Mouse (Mus musculus) CH12.LX (cell line): ENCODE data around the gene Wdr91. TPM values are rescaled to one million over a fixed set of nuclear protein-coding genes. Genes with fewer than 3 reads are reported as not detected.

Source experiments
- DNase-seq: peaks from one replicate; pipeline ENCODE4 v3.0.0-alpha.2; 2013; ENCODE audit errors: extremely low read depth
- H3K27ac ChIP-seq: 2 replicates; pipeline ENCODE4 v1.5.1; 2012; ENCODE audit warnings: low read depth, mild to moderate bottlenecking, control low read depth, moderate library complexity; ENCODE audit not compliant: insufficient read depth
- H3K27me3 ChIP-seq: replicated peaks from 2 replicates; pipeline ENCODE3; 2012; ENCODE audit warnings: inconsistent platforms
- H3K36me3 ChIP-seq, 2 experiments: replicated peaks in 1 of 2; 2 replicates each; pipeline versions ENCODE3 to v1.6.1; 2012; ENCODE audit warnings: inconsistent platforms in 1 of 2, low read length in 1 of 2, mild to moderate bottlenecking in 1 of 2, mixed read lengths in 1 of 2, moderate library complexity in 1 of 2; ENCODE audit not compliant: control insufficient read depth in 1 of 2, insufficient read depth in 1 of 2
- H3K4me1 ChIP-seq, 2 experiments: 2 replicates each; pipeline ENCODE4 v1.6.1; 2012; ENCODE audit warnings: inconsistent platforms in 1 of 2, moderate library complexity in 1 of 2; ENCODE audit not compliant: insufficient read depth in 2 of 2, control insufficient read depth in 1 of 2
- H3K4me2 ChIP-seq: 2 replicates; pipeline ENCODE4 v1.6.1; 2012; ENCODE audit warnings: low read depth, mild to moderate bottlenecking, control low read depth; ENCODE audit not compliant: poor library complexity, insufficient read depth, severe bottlenecking
- H3K4me3 ChIP-seq, 3 experiments: fragments of 150-350 bp in 1 of 3; sonication (generic) in 1 of 3; replicated peaks in 1 of 3; 2 replicates each; pipeline versions ENCODE3 to v1.5.1; 2011 to 2012; ENCODE audit warnings: low read depth in 2 of 3, low read length in 2 of 3, mild to moderate bottlenecking in 2 of 3, moderate library complexity in 2 of 3, control low read depth in 1 of 3, improper control_type of control experiment in 1 of 3, inconsistent platforms in 1 of 3, mixed read lengths in 1 of 3; ENCODE audit not compliant: poor library complexity in 1 of 3
- H3K79me2 ChIP-seq: replicated peaks from 2 replicates; pipeline ENCODE4 v1.6.1; 2012; ENCODE audit warnings: mild to moderate bottlenecking, moderate library complexity; ENCODE audit not compliant: control insufficient read depth, poor library complexity, insufficient read depth, severe bottlenecking; ENCODE audit errors: extremely low read depth
- H3K9ac ChIP-seq: 2 replicates; pipeline ENCODE4 v1.6.1; 2012; ENCODE audit warnings: low read depth, mild to moderate bottlenecking, control low read depth, moderate library complexity; ENCODE audit not compliant: insufficient read depth
- H3K9me3 ChIP-seq: replicated peaks from 2 replicates; pipeline ENCODE3; 2012; ENCODE audit warnings: low read length, inconsistent platforms, mixed read lengths
- BHLHE40 ChIP-seq: IDR thresholded peaks from 2 replicates; pipeline ENCODE4 v1.6.1; 2011; ENCODE audit warnings: mild to moderate bottlenecking, low read depth, low read length, improper control_type of control experiment
- CHD2 ChIP-seq: IDR thresholded peaks from 2 replicates; pipeline ENCODE4 v1.6.1; 2011; ENCODE audit warnings: low read length, improper control_type of control experiment
- E2F4 ChIP-seq: IDR thresholded peaks from 2 replicates; pipeline ENCODE4 v1.6.1; 2011; ENCODE audit warnings: low read depth, low read length, improper control_type of control experiment; ENCODE audit not compliant: insufficient replicate concordance
- ELF1 ChIP-seq: IDR thresholded peaks from 2 replicates; pipeline ENCODE4 v1.6.1; 2014; ENCODE audit warnings: low read depth, mild to moderate bottlenecking, inconsistent platforms, low read length, improper control_type of control experiment
- EP300 ChIP-seq: IDR thresholded peaks from 2 replicates; pipeline ENCODE4 v1.6.1; 2011; ENCODE audit warnings: low read length, improper control_type of control experiment
- ETS1 ChIP-seq: conservative IDR thresholded peaks from 2 replicates; pipeline ENCODE4 v1.6.1; 2012; ENCODE audit warnings: low read depth, mild to moderate bottlenecking, inconsistent platforms, low read length, improper control_type of control experiment, moderate library complexity
- GABPA ChIP-seq: IDR thresholded peaks from 2 replicates; pipeline ENCODE4 v1.6.1; 2012; ENCODE audit warnings: low read depth, low read length, improper control_type of control experiment, inconsistent platforms; ENCODE audit not compliant: insufficient replicate concordance
- IRF4 ChIP-seq: IDR thresholded peaks from 2 replicates; pipeline ENCODE4 v1.6.1; 2014; ENCODE audit warnings: low read depth, mild to moderate bottlenecking, inconsistent platforms, low read length, improper control_type of control experiment
- JUND ChIP-seq: conservative IDR thresholded peaks from 2 replicates; pipeline ENCODE4 v1.6.1; 2011; ENCODE audit warnings: low read depth, low read length, improper control_type of control experiment
- KAT2A ChIP-seq: IDR thresholded peaks from 2 replicates; pipeline ENCODE4 v1.6.1; 2012; ENCODE audit warnings: low read length, improper control_type of control experiment, inconsistent platforms; ENCODE audit not compliant: insufficient replicate concordance
- MAX ChIP-seq: IDR thresholded peaks from 2 replicates; pipeline ENCODE4 v1.6.1; 2011; ENCODE audit warnings: low read length, improper control_type of control experiment
- MEF2A ChIP-seq: IDR thresholded peaks from 2 replicates; pipeline ENCODE4 v1.6.1; 2014; ENCODE audit warnings: low read depth, mild to moderate bottlenecking, inconsistent platforms, low read length, improper control_type of control experiment, borderline replicate concordance
- MYC ChIP-seq: IDR thresholded peaks from 2 replicates; pipeline ENCODE4 v1.6.1; 2011; ENCODE audit warnings: low read depth, mild to moderate bottlenecking, improper control_type of control experiment, low read length
- NELFE ChIP-seq: IDR thresholded peaks from 2 replicates; pipeline ENCODE4 v1.6.1; 2011; ENCODE audit warnings: low read depth, low read length, improper control_type of control experiment
- NRF1 ChIP-seq: IDR thresholded peaks from 2 replicates; pipeline ENCODE4 v1.6.1; 2014; ENCODE audit warnings: low read depth, mild to moderate bottlenecking, inconsistent platforms, low read length, improper control_type of control experiment, moderate library complexity
- PAX5 ChIP-seq: IDR thresholded peaks from 2 replicates; pipeline ENCODE4 v1.6.1; 2012; ENCODE audit warnings: low read length, inconsistent platforms, mixed read lengths
- POLR2A ChIP-seq: IDR thresholded peaks from 2 replicates; pipeline ENCODE4 v1.6.1; 2011; ENCODE audit warnings: low read depth, mild to moderate bottlenecking, improper control_type of control experiment, low read length
- POLR2AphosphoS2 ChIP-seq: IDR thresholded peaks from 2 replicates; pipeline ENCODE4 v1.6.1; 2011; ENCODE audit warnings: low read depth, low read length, improper control_type of control experiment
- RAD21 ChIP-seq: IDR thresholded peaks from 2 replicates; pipeline ENCODE4 v1.6.1; 2011; ENCODE audit warnings: low read depth, mild to moderate bottlenecking, low read length, improper control_type of control experiment, moderate library complexity
- SIN3A ChIP-seq: IDR thresholded peaks from 2 replicates; pipeline ENCODE4 v1.6.1; 2012; ENCODE audit warnings: low read length, improper control_type of control experiment, inconsistent platforms
- TBP ChIP-seq: conservative IDR thresholded peaks from 2 replicates; pipeline ENCODE4 v1.6.1; 2011; ENCODE audit warnings: low read depth, low read length, improper control_type of control experiment
- USF1 ChIP-seq: IDR thresholded peaks from 2 replicates; pipeline ENCODE4 v1.6.1; 2014; ENCODE audit warnings: low read depth, mild to moderate bottlenecking, inconsistent platforms, low read length, improper control_type of control experiment
- USF2 ChIP-seq: conservative IDR thresholded peaks from 2 replicates; pipeline ENCODE4 v1.6.1; 2011; ENCODE audit warnings: low read depth, low read length, improper control_type of control experiment
- ZNF384 ChIP-seq: IDR thresholded peaks from 2 replicates; pipeline ENCODE4 v1.6.1; 2012; ENCODE audit warnings: low read depth, low read length, improper control_type of control experiment, inconsistent platforms
- dilution Hi-C: fragments of 300-500 bp; cut with MboI; formaldehyde crosslinking; loops from 2 replicates; pipeline ENCODE4 v1.14.3; 2020; ENCODE audit warnings: low sequenced_read_pairs; ENCODE audit not compliant: extremely low pct_unique_long_range_greater_than_20kb, extremely low pct_ligation_motif_present
- in situ Hi-C: fragments of 300-500 bp; cut with MboI; formaldehyde crosslinking; loops from 3 replicates; pipeline ENCODE4 v1.14.3; 2019; ENCODE audit warnings: low sequenced_read_pairs, low pct_ligation_motif_present, low pct_unique_long_range_greater_than_20kb, mixed read lengths
- polyA plus RNA-seq: library from polyadenylated mRNA; unstranded; fragments of >175 nt; gene quantifications from 2 replicates; pipeline ENCODE4 v1.2.1, GENCODE M21; 2012; ENCODE audit warnings: low read depth; ENCODE audit not compliant: insufficient read length
- total RNA-seq, 2 experiments: library from RNA; depleted of rRNA; stranded (reverse); fragments of 300-350 nt in 1 of 2; fragments of >200 nt in 1 of 2; gene quantifications; 2 replicates each; pipeline ENCODE4 v1.2.3; 2012 to 2014

Gene Wdr91
- total and polyA plus RNA-seq, 3 experiments, result 10.6 to 26.5 (median 19.2) TPM

- TF ChIP-seq ZNF384, result no peak
- no peak for TF ChIP-seq SIN3A
- TF ChIP-seq NELFE, result no peak
- TF ChIP-seq, all 38 proteins: peak for 0
- Histone ChIP-seq H3K79me2 (no peaks in the 10 kb centered on the region; the same call in 1 of the 2 replicates), H3K27me3 (no peaks in the 10 kb centered on the region), H3K9me3 (no peaks in the 10 kb centered on the region), H3K4me3 (no peak overlapping the region), H3K36me3 (peaks cover 3 to 13% of the 10 kb centered on the region in 2 experiments), H3K4me1 (peaks cover 30 to 77% of the 10 kb centered on the region in 2 experiments), H3K9ac (no peak overlapping the region), H3K4me2 (no peak overlapping the region), H3K27ac (no peak overlapping the region)
- no peak for DNase-seq
- dilution Hi-C loops (no loop called here), in situ Hi-C loops (no loop called here)
Observed at GRCm38 (mm10) chr6:34866786-34867185, 43.9 kb downstream of the Wdr91 start.

- Histone ChIP-seq H3K4me2 (no peak overlapping the region), H3K79me2 (no peaks in the 10 kb centered on the region; the same call in 1 of the 2 replicates), H3K36me3 (peaks cover 3 to 11% of the 10 kb centered on the region in 2 experiments), H3K4me3 (no peak overlapping the region), H3K4me1 (peaks cover 33 to 74% of the 10 kb centered on the region in 2 experiments)
- dilution Hi-C loops, result no loop called here
- DNase-seq, result no peak
- TF ChIP-seq GABPA, result no peak
- TF ChIP-seq MYC, result 0 out of 2 replicates have a peak, but pooled peaks have one; percentile 27
- 0 out of 2 replicates have a peak, but pooled peaks have one; percentile 29 for TF ChIP-seq MAX
- TF ChIP-seq ZNF384, result peak; percentile 97
- TF ChIP-seq EP300, result peak; percentile 25; the same call in 1 of the 2 replicates
- 0 out of 2 replicates have a peak, but pooled peaks have one; percentile 6 for TF ChIP-seq ETS1
- peak; percentile 76 for TF ChIP-seq BHLHE40
- TF ChIP-seq IRF4, result no peak
- TF ChIP-seq, all 38 proteins: peak for 6
- in situ Hi-C loops, result no loop called here
- Histone ChIP-seq H3K27ac (peak overlapping the region; percentile 4; the same call in 1 of the 2 replicates), H3K9ac (no peak overlapping the region), H3K9me3 (no peaks in the 10 kb centered on the region), H3K27me3 (no peaks in the 10 kb centered on the region)
Observed at GRCm38 (mm10) chr6:34865711-34866593, 44.7 kb downstream of the Wdr91 start.

- no peak overlapping the region for H3K27ac ChIP-seq
- dilution Hi-C loops (no loop called here), in situ Hi-C loops (no loop called here)
- TF ChIP-seq RAD21 (no peak), MAX (no peak), E2F4 (no peak), POLR2A (no peak), PAX5 (no peak), ETS1 (no peak), POLR2AphosphoS2 (no peak), CHD2 (no peak), MEF2A (no peak), TBP (no peak), MYC (no peak), NRF1 (no peak), JUND (no peak), KAT2A (no peak), USF1 (no peak), USF2 (no peak), ELF1 (no peak)
- peaks cover 3 to 11% of the 10 kb centered on the region in 2 experiments for H3K36me3 ChIP-seq
- no peak overlapping the region for H3K9ac ChIP-seq
- H3K4me2 ChIP-seq, result no peak overlapping the region
- no peaks in the 10 kb centered on the region for H3K27me3 ChIP-seq
- no peak for DNase-seq
- H3K4me3 ChIP-seq, result no peak overlapping the region
- H3K79me2 ChIP-seq, result no peaks in the 10 kb centered on the region; the same call in 1 of the 2 replicates
- peaks cover 33 to 68% of the 10 kb centered on the region in 2 experiments for H3K4me1 ChIP-seq
- no peaks in the 10 kb centered on the region for H3K9me3 ChIP-seq
Observed at GRCm38 (mm10) chr6:34865213-34865612, 45.5 kb downstream of the Wdr91 start.
